Mouse (Mus musculus): ENCODE results near the gene Sertad3.

Gene Sertad3

DNA sequence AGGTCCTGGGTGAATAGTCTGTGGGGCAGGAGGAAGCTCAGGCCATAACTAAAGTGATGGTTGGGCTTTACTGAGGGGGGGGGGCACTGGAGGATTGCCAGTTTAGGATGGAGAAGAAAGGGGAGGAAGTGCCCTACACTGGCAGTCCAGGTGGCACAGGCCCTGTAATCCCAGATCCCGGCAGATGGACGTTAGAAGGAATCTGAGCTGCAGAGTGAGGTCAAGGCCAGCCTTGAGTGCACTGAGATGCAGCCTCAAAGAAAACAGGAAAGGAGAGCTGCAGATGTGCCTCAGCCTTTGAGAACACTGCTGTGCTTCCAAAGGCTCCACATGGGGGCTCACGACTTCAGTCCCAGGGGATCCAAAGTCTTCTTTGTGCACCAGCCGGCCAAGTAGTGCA lies 5.9 kb upstream of the Sertad3 start:
- DNase-seq (ENCODE audit: low read depth, low spot score) = no peak

DNA sequence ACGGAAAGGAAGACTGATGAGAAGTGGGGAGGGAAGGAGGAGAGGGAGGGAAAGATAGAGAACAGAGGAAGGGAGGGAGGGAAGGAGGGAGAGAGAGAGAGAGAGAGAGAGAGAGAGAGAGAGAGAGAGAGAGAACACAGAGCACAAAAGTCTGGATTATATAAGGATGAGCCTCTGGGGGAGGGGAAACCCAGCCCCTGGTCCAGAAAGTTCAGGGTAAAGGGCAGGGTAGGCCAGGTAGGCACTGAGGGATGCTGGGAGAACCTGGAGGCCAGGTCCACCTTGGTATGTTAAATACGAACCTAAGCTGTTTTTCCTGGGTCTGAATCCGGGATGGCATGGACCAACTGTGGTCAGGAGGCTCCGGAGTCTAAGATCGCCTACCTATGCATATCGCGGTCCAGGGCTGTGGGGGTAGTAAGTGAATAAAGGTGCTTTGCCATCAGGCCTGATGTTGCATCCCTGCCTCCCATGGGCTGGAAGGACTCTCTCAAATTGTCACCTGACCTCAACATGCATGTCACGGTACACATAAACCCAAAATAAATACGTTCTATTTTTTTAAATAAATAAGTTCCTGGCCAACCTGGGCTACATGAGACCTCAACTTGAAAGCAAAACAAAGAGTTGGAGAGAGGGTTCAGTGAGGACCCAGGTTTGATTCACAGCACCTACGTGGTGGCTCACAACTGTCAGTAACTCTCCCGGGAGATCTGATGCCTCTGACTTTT lies 2.0 kb upstream of the Sertad3 start:
- no peak for DNase-seq (ENCODE audit: low read depth, low spot score)

DNA sequence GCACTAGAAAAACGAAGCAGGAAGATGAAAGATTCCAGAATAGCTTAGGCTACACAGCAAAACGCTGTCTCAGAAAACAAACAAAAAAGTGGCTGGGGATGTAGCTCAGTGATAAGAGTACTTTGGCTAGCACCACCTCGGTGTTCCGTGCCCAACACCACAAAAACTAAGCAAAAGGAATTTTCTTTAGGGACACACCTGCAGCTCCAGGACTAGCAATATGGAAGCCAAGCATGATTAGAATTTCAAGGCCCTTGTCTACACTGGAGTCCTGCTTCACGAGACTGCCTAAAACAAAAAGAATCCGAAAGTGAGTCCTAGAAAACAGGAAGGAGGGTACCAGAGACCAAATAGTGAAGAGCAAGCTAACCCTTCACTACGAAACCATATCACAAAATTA lies 972 bp upstream of the Sertad3 start:
- no peak for DNase-seq (ENCODE audit: low read depth, low spot score)

DNA sequence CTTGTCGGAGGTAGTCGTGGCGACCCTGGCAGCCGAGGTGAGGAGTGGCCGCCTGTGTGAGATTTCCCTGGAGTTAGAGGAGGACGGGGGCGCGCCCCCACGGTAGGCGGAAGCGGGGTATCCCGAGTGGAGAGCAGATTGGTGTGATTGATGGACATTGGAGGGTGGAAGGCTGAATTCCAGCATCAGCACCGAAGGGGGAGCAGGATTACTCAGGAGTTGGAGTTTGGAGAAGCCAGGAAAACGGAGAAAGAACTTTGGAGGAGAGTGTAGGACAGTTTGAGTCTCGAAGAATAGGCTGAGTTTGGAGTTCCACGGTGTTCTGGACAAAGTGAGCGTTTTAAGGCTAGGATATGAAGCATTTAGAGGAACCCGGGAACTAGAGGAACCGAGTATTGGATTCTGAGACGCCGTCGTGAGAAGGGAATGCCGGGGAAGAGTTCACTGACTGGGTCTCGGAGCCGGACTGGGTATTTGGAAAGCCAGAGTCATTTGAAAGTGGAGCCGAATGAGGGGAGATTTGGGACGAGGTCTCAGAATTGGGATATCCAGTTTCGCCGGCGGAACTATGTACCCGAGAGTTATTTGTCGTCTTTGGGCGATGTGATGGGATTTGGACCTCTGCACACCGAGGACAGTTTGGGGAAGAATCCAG lies 394 bp downstream of the Sertad3 start:
- DNase-seq (ENCODE audit: low read depth, low spot score) = no peak

DNA sequence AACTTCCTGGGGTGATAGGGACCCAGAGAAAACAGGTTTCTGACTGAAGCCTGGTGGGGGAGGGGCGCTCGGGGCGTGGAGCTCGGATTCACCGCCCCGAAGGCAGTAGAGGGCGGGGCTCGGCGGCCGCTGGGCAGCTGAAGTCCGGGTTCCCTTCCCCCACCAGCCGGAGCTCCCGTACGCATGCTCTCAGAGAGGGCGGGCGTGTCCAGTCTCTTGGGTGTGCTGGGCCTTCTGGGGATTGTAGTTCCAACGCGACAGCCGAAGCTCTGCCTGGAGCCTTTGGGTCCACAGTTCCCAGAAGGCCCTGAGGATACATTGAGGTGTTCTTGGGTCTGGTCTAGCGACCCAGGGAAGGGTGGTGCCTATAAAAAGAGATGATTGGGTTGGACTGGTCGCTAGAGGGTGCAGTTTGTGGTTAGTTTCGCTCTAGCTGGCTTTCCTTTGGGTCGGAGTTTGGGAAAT lies 954 bp downstream of the Sertad3 start:
- peak; percentile 98 for DNase-seq (ENCODE audit: low read depth, low spot score)

DNA sequence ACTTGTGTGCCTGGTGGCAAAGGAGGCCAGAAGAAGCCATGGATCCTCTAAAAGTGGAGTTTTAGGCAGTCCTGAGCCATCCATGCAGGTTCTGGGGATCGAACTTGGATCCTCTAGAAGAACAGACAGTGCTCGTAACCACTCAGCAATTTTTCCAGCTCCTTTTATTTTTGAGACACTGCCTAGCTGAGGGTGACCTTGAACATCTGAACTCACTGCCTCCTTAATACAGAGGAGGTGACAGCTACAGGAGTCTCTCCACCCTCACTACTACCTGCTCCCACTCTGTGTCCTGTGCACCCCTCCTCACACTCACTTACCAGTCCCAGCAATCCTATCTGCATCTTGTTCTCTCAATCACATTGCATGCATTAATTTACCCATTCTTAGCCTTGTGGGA lies 2.0 kb downstream of the Sertad3 start:
- DNase-seq (ENCODE audit: low read depth, low spot score) = no peak

- DNase-seq (ENCODE audit: low read depth, low spot score) = no peak
These were observed 2.6 kb downstream of the Sertad3 start for GRCm38 (mm10) chr7:27476098-27476635.

- DNase-seq (ENCODE audit: low read depth, low spot score) = no peak
These were observed 5.0 kb downstream of the Sertad3 start for GRCm38 (mm10) chr7:27478561-27478960.

DNA sequence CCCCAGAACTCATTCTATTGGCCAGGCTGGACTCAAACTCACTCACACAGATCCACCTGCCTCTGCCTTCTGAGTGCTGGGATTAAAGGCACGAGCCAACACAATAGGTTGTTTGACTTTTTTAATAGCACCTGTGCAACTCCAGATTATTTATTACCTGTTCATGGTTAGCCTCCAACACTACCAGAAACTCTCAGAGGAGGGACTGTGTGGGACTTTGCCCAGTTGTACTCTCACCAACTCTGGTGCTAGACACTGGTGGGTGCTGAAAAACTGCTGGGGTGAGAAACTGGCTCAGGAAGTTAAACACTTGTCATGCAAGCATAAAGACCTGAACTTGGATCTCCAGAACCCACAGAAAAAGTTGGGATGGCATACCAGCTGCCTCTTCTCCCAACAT lies 6.2 kb downstream of the Sertad3 start:
- no peak for DNase-seq (ENCODE audit: low read depth, low spot score)

GRCm38 (mm10) chr7:27480506-27480905 lies 6.9 kb downstream of the Sertad3 start:
- no peak for DNase-seq (ENCODE audit: low read depth, low spot score)

DNA sequence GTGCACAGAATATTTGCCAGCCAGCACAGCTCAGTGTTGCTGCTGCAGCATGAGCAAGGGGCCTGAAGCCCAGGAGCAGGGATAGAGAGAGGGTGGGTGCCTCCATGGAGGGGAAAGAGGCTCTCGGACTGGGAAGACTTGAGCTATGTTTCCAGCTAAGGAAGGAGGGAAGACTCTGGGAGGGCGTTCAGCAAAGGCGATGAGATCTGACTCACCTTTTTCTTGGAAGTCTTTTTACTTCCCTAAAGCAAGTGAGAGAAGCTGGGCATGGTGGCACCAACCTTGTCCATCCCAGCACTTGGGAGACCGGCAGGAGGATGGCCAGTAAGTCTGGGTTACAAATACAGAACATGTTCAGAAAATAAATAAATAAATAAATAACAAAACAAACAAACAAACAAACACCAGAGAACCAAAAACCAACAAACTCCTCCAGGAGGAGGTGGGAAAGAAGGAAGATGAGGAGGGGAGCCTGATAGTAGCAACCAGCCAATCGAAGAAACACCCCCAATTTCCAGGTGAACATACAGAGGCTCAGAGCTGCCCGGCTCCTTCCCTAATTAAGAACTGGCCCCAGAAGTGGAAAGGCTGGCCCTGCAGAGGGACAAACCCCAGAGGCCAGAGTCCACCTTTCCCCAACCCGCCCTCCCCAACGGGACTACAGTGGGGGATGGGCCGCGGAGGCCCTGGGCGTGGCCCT lies 7.5 kb downstream of the Sertad3 start:
- DNase-seq (ENCODE audit: low read depth, low spot score) = no peak

DNA sequence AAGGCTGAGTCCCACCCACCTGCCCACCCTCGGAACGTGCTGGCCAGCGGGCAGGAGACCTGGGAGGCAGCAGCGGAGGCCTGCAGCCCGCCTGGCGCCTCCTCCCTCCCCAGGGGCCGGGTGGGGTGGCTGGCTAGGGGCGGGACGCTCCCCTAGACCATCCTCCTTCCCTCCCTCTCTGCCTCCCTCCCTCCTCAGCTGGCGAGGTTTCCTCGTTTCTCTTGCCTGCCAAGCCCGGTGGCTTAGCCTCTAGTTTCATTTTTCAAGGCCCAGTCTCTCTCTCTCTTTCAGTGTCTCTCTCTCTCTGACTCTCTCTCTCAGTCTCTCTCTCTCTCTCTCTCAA lies 8.0 kb downstream of the Sertad3 start:
- no peak for DNase-seq (ENCODE audit: low read depth, low spot score)

DNA sequence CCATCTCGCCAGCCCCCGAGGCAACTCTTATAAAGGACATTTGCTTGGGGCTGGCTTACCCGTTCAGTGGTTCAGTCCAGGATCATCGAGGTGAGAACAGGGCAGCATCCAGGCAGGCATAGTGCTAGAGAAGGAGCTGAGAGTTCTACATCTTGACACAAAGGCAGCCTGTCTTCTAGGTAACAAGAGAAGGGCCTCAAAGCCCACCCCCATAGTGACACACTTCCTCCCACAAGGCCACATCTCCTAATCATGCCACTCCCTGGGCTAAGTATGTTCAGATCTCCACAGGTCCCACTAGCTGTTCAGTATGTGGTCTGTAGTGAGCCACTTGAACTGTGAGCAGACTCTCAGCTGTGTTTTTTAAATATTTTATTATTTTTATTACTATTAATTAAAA lies 10.3 kb downstream of the Sertad3 start:
- no peak for DNase-seq (ENCODE audit: low read depth, low spot score)

- no peak for DNase-seq (ENCODE audit: low read depth, low spot score)
These were observed 12.7 kb downstream of the Sertad3 start for GRCm38 (mm10) chr7:27486102-27486769.

- DNase-seq (ENCODE audit: low read depth, low spot score) = peak; percentile 99
These were observed 13.5 kb downstream of the Sertad3 start, which contains the start of gene Sertad1 for GRCm38 (mm10) chr7:27486770-27487697. TSS of gene Sertad1 (plus strand) at chr7:27486910.

DNA sequence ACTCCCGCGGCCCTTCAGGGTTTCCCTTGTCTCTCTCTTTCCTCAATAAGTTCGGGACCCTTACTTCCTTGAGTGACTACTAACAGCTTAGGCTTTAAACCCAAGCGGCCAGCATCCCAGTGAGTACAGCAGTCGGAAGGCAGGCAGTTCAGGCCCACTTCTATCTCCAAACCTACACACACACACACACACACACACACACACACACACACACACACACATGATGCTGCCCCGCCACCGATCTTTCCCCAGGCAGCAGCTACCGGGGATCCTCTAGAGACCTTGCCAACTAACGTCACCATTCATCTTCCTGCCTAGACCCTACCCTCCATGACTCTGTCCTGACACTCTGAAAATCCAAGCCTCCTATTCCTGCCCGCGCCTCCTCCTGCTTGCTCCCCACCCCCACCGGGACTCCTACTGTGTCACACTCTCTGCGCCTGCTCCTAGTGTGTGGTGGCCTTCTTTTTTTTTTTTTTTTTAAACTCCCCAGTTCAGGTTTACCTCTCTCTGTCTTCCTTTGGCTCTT lies 14.2 kb downstream of the Sertad3 start:
- no peak for DNase-seq (ENCODE audit: low read depth, low spot score)

- no peak for DNase-seq (ENCODE audit: low read depth, low spot score)
These were observed 15.8 kb downstream of the Sertad3 start for GRCm38 (mm10) chr7:27489270-27489869.

DNA sequence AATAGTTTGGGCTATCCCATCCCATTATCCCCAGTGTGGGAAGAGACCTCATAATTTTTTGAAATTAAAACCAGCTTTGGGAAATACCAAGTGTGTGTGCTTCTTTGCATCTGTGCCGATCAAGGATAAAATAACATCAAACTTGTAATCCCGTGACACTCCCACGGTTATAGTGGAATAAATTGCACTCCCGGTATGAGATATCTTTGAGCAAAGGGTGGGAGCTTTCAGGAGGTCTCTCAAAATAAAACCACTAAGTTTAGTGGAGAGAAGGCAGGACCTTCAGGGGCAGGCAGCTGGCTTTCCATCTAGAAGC lies 16.6 kb downstream of the Sertad3 start:
- DNase-seq (ENCODE audit: low read depth, low spot score) = no peak

- no peak for DNase-seq (ENCODE audit: low read depth, low spot score)
These were observed 17.2 kb downstream of the Sertad3 start for GRCm38 (mm10) chr7:27490543-27491329.

- DNase-seq (ENCODE audit: low read depth, low spot score) = no peak
These were observed 18.3 kb downstream of the Sertad3 start for GRCm38 (mm10) chr7:27491856-27492255.
